In the genomic region with DNA sequence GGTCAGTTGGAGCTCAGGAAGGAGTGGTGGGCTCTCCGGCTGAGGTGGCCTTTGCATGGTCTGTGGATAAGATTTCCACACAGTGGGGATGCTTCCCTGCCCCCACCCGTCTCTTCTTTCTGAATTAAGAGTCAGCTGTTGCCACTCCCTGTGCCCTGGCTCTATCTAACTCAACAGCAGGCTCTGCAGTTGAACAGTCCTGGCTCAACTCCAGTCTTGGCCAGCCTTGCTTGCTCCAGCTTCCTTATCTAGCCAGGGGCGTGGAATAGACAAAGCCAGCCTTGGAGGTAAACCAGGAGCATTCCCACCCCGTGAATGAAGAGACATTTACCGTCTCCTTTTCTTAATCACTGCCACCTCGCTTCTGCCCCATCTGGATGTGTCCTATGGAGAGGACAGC, we compare ENCODE assay signal across 9 mouse cellular contexts.
DNase-seq lines count a peak whose midpoint lies in the region; ATAC-seq and TF ChIP-seq lines count a peak whose summit lies in the region.
"Had no signal": no experiment of that assay in that cellular context is flagged by ENCODE, and none has a peak within 500 bp of the region (broad histone marks: within the 10 kb centered on the region; RNA-seq: fewer than 3 reads in every experiment).

No protein-coding gene starts in this region.

- DNase-seq in forebrain, embryonic 10.5 days (ENCODE audit: extremely low spot score, low spot score), result no peak
- no peak for DNase-seq in forebrain, postnatal 0 days
- peak; percentile 73 for DNase-seq in brain, embryonic 14.5 days (ENCODE audit: low read depth)
- DNase-seq in heart, postnatal 0 days (ENCODE audit: low spot score), result peak; percentile 85
- DNase-seq in liver, embryonic 11.5 days (ENCODE audit: low spot score), result no peak
- peak; percentile 78 for DNase-seq in stomach, postnatal 0 days (ENCODE audit: low spot score)
- DNase-seq in right cerebral cortex, postnatal 14 days, result no peak
- no peak for DNase-seq in cerebellum, postnatal 36 days

- TF ChIP-seq POLR2A in brain, embryonic 14.5 days (IDR thresholded peaks at IDR 0.05; ENCODE audit: borderline replicate concordance, extremely low read depth, insufficient read depth, insufficient read length, poor library complexity, severe bottlenecking), result no peak

- no peak for TF ChIP-seq EP300 in heart, postnatal 0 days (IDR thresholded peaks at IDR 0.05; ENCODE audit: low read depth)
- no peak for TF ChIP-seq EP300 in stomach, postnatal 0 days (optimal IDR thresholded peaks at IDR 0.05)

- H3K9ac ChIP-seq in forebrain, postnatal 0 days, result no peak overlapping the region
- no peak overlapping the region for H3K9ac ChIP-seq in heart, postnatal 0 days (replicated peaks; ENCODE audit: low read depth, low read length)
- H3K9ac ChIP-seq in liver, embryonic 11.5 days (ENCODE audit: low read depth, low read length), result no peak overlapping the region
- no peak overlapping the region for H3K9ac ChIP-seq in stomach, postnatal 0 days (ENCODE audit: low read length)

- H3K9me3 ChIP-seq in forebrain, embryonic 10.5 days, result no peaks in the 10 kb centered on the region
- H3K9me3 ChIP-seq in forebrain, postnatal 0 days (ENCODE audit: low read length), result no peaks in the 10 kb centered on the region
- no peaks in the 10 kb centered on the region for H3K9me3 ChIP-seq in heart, postnatal 0 days (replicated peaks; ENCODE audit: control insufficient read depth, low read length)
- H3K9me3 ChIP-seq in liver, embryonic 11.5 days (ENCODE audit: control insufficient read depth, low read length), result no peaks in the 10 kb centered on the region
- H3K9me3 ChIP-seq in stomach, postnatal 0 days (ENCODE audit: control insufficient read depth, low read length), result no peaks in the 10 kb centered on the region

- no peak for ATAC-seq in forebrain, postnatal 0 days
- peak; percentile 81 for ATAC-seq in heart, postnatal 0 days (ENCODE audit: insufficient read depth, low read depth)
- peak; percentile 49; the same call in 1 of the 2 replicates for ATAC-seq in liver, embryonic 11.5 days (replicated peaks; ENCODE audit: low FRiP score)
- ATAC-seq in stomach, postnatal 0 days (ENCODE audit: low FRiP score, low TSS enrichment), result peak; percentile 79

- TF ChIP-seq CTCF in forebrain, postnatal 0 days (IDR thresholded peaks at IDR 0.05; ENCODE audit: low read depth), result no peak
- no peak for TF ChIP-seq CTCF in brain, embryonic 14.5 days (IDR thresholded peaks at IDR 0.05; ENCODE audit: borderline replicate concordance, extremely low read depth, insufficient read depth, insufficient read length)
- no peak for TF ChIP-seq CTCF in heart, postnatal 0 days (IDR thresholded peaks at IDR 0.05; ENCODE audit: low read depth)
- no peak for TF ChIP-seq CTCF in stomach, postnatal 0 days (IDR thresholded peaks at IDR 0.05; ENCODE audit: low read depth)

- no peaks in the 10 kb centered on the region for H3K27me3 ChIP-seq in forebrain, embryonic 10.5 days (ENCODE audit: poor library complexity, severe bottlenecking)
- no peaks in the 10 kb centered on the region for H3K27me3 ChIP-seq in forebrain, postnatal 0 days (ENCODE audit: insufficient read depth, low read length)
- H3K27me3 ChIP-seq in heart, postnatal 0 days (ENCODE audit: control insufficient read depth, insufficient read depth, low read length), result 0 out of 2 replicates have a peak, but pooled peaks cover 30% of the 10 kb centered on the region
- H3K27me3 ChIP-seq in liver, embryonic 11.5 days (replicated peaks; ENCODE audit: control insufficient read depth, insufficient read depth, low read length), result peaks cover 2% of the 10 kb centered on the region; the same call in 1 of the 2 replicates
- H3K27me3 ChIP-seq in stomach, postnatal 0 days (ENCODE audit: control insufficient read depth, insufficient read depth, low read length), result no peaks in the 10 kb centered on the region
- H3K27me3 ChIP-seq: CH12.LX had no signal

- H3K4me2 ChIP-seq in forebrain, postnatal 0 days (ENCODE audit: low read depth), result no peak overlapping the region
- no peak overlapping the region for H3K4me2 ChIP-seq in heart, postnatal 0 days (ENCODE audit: low read depth, low read length)
- H3K4me2 ChIP-seq in liver, embryonic 11.5 days, result 0 out of 2 replicates have a peak overlapping the region, but pooled peaks have one; percentile 3
- peak overlapping the region; percentile 11; the same call in 1 of the 2 replicates for H3K4me2 ChIP-seq in stomach, postnatal 0 days (replicated peaks; ENCODE audit: low read depth)

- 74% methylated on average over 6 of the region's 6 CpGs for WGBS in forebrain, embryonic 10.5 days
- WGBS in forebrain, postnatal 0 days, result 55% methylated on average over 6 of the region's 6 CpGs
- WGBS in heart, postnatal 0 days, result 11% methylated on average over 6 of the region's 6 CpGs
- 41% methylated on average over 6 of the region's 6 CpGs for WGBS in liver, embryonic 11.5 days
- 24% methylated on average over 6 of the region's 6 CpGs for WGBS in stomach, postnatal 0 days

- peak overlapping the region; percentile 93 for H3K27ac ChIP-seq in forebrain, embryonic 10.5 days
- no peak overlapping the region for H3K27ac ChIP-seq in forebrain, postnatal 0 days (ENCODE audit: low read depth, low read length)
- no peak overlapping the region for H3K27ac ChIP-seq in heart, postnatal 0 days (ENCODE audit: low read depth)
- H3K27ac ChIP-seq in liver, embryonic 11.5 days (ENCODE audit: low read depth, low read length), result no peak overlapping the region
- 0 out of 2 replicates have a peak overlapping the region, but pooled peaks have one; percentile 18 for H3K27ac ChIP-seq in stomach, postnatal 0 days (replicated peaks)

- H3K4me1 ChIP-seq in forebrain, embryonic 10.5 days, result peaks cover 59% of the 10 kb centered on the region
- H3K4me1 ChIP-seq in forebrain, postnatal 0 days (ENCODE audit: insufficient read depth), result peaks cover 5% of the 10 kb centered on the region; the same call in 1 of the 2 replicates
- H3K4me1 ChIP-seq in heart, postnatal 0 days (ENCODE audit: control insufficient read depth, insufficient read depth), result peaks cover 35% of the 10 kb centered on the region
- peaks cover 37% of the 10 kb centered on the region for H3K4me1 ChIP-seq in liver, embryonic 11.5 days (replicated peaks; ENCODE audit: control insufficient read depth, insufficient read depth, low read length)
- H3K4me1 ChIP-seq in stomach, postnatal 0 days (replicated peaks; ENCODE audit: control insufficient read depth, insufficient read depth), result peaks cover 9% of the 10 kb centered on the region; the same call in 1 of the 2 replicates

- no peak overlapping the region for H3K4me3 ChIP-seq in forebrain, embryonic 10.5 days
- H3K4me3 ChIP-seq in forebrain, postnatal 0 days (ENCODE audit: low read depth, low read length), result no peak overlapping the region
- no peak overlapping the region for H3K4me3 ChIP-seq in heart, postnatal 0 days (ENCODE audit: low read depth, low read length)
- H3K4me3 ChIP-seq in liver, embryonic 11.5 days (ENCODE audit: low read depth, low read length), result no peak overlapping the region
- no peak overlapping the region for H3K4me3 ChIP-seq in stomach, postnatal 0 days (ENCODE audit: low read depth, low read length)

- no peaks in the 10 kb centered on the region for H3K36me3 ChIP-seq in forebrain, embryonic 10.5 days (replicated peaks)
- no peaks in the 10 kb centered on the region for H3K36me3 ChIP-seq in forebrain, postnatal 0 days (ENCODE audit: insufficient read depth)
- H3K36me3 ChIP-seq in heart, postnatal 0 days (replicated peaks; ENCODE audit: control insufficient read depth, insufficient read depth, low read length), result no peaks in the 10 kb centered on the region
- H3K36me3 ChIP-seq in liver, embryonic 11.5 days (ENCODE audit: control insufficient read depth, insufficient read depth, low read length), result no peaks in the 10 kb centered on the region
- H3K36me3 ChIP-seq in stomach, postnatal 0 days (ENCODE audit: control insufficient read depth, insufficient read depth, low read length), result no peaks in the 10 kb centered on the region

Comparison
In these comparisons a context has a peak if more than half of its experiments do, and no peak if none do; other contexts are left out.
1. H3K27ac ChIP-seq: peak in forebrain, embryonic 10.5 days (single experiment) and stomach, postnatal 0 days (single experiment); none in forebrain, postnatal 0 days (single experiment), heart, postnatal 0 days (single experiment) and liver, embryonic 11.5 days (single experiment).
2. DNase-seq: peak in brain, embryonic 14.5 days (single experiment), heart, postnatal 0 days (single experiment) and stomach, postnatal 0 days (single experiment); none in forebrain, embryonic 10.5 days (single experiment), forebrain, postnatal 0 days (single experiment), liver, embryonic 11.5 days (single experiment), right cerebral cortex, postnatal 14 days (single experiment) and cerebellum, postnatal 36 days (0 of 2).
3. H3K4me2 ChIP-seq: peak in liver, embryonic 11.5 days (single experiment) and stomach, postnatal 0 days (single experiment); none in forebrain, postnatal 0 days (single experiment) and heart, postnatal 0 days (single experiment).